ENCODE assay signal across 15 mouse cellular contexts in genomic region chr12:26400762-26401161, GRCm38 (mm10). TPM values are rescaled to one million over a fixed set of nuclear protein-coding genes. Genes with fewer than 3 reads are reported as not detected.
DNase-seq lines count a peak whose midpoint lies in the region; ATAC-seq and TF ChIP-seq lines count a peak whose summit lies in the region.
"Had no signal": no experiment of that assay in that cellular context is flagged by ENCODE, and none has a peak within 500 bp of the region (broad histone marks: within the 10 kb centered on the region; RNA-seq: fewer than 3 reads in every experiment).

No protein-coding gene starts in this region.

- no peak for DNase-seq in kidney, postnatal 36 days
- no peak for DNase-seq in spleen, adult 2 months (ENCODE audit: low read depth in 1 of 2, low spot score in 2 of 2)
- DNase-seq in spleen, postnatal 10 days (ENCODE audit: low spot score in 2 of 2), result no peak
- no peak for DNase-seq in embryo, embryonic 11 days
- DNase-seq: adrenal gland, postnatal 36 days; cerebellum, adult 9-10 months; gastrocnemius, postnatal 36 days had no signal

- H3K9me3 ChIP-seq in heart, embryonic 16.5 days (replicated peaks; ENCODE audit: control insufficient read depth, low read length), result no peaks in the 10 kb centered on the region
- H3K9me3 ChIP-seq in heart, embryonic 12.5 days (replicated peaks), result no peaks in the 10 kb centered on the region
- H3K9me3 ChIP-seq in kidney, embryonic 16.5 days (ENCODE audit: low read length), result no peaks in the 10 kb centered on the region
- H3K9me3 ChIP-seq: embryonic facial prominence, embryonic 15.5 days; hindbrain, embryonic 12.5 days; limb, embryonic 12.5 days had no signal

- H3K36me3 ChIP-seq in heart, embryonic 16.5 days (ENCODE audit: control insufficient read depth, insufficient read depth), result no peaks in the 10 kb centered on the region
- no peaks in the 10 kb centered on the region for H3K36me3 ChIP-seq in heart, embryonic 12.5 days
- H3K36me3 ChIP-seq in kidney, embryonic 16.5 days (ENCODE audit: insufficient read depth, low read length), result 0 out of 2 replicates have a peak, but pooled peaks cover 5% of the 10 kb centered on the region
- no peaks in the 10 kb centered on the region for H3K36me3 ChIP-seq in spleen, adult 2 months (ENCODE audit: control insufficient read depth, insufficient read depth, low read length)

- no peak overlapping the region for H3K9ac ChIP-seq in heart, embryonic 16.5 days (ENCODE audit: low read length)
- no peak overlapping the region for H3K9ac ChIP-seq in heart, embryonic 12.5 days
- no peak overlapping the region for H3K9ac ChIP-seq in kidney, embryonic 16.5 days (replicated peaks; ENCODE audit: low read length)
- H3K9ac ChIP-seq: embryonic facial prominence, embryonic 15.5 days; hindbrain, embryonic 12.5 days; limb, embryonic 12.5 days had no signal

- H3K27ac ChIP-seq in heart, embryonic 16.5 days (ENCODE audit: low read length), result peak overlapping the region; percentile 83
- no peak overlapping the region for H3K27ac ChIP-seq in heart, embryonic 12.5 days (ENCODE audit: poor library complexity, severe bottlenecking)
- peak overlapping the region; percentile 67; the same call in 1 of the 2 replicates for H3K27ac ChIP-seq in kidney, embryonic 16.5 days (ENCODE audit: low read length)
- H3K27ac ChIP-seq in spleen, adult 2 months (ENCODE audit: insufficient read depth, low read length), result peak overlapping the region; percentile 79
- H3K27ac ChIP-seq: hindbrain, embryonic 12.5 days; limb, embryonic 12.5 days had no signal

- no peak overlapping the region for H3K4me2 ChIP-seq in heart, embryonic 16.5 days (ENCODE audit: low read depth, low read length)
- H3K4me2 ChIP-seq in heart, embryonic 12.5 days, result no peak overlapping the region
- no peak overlapping the region for H3K4me2 ChIP-seq in kidney, embryonic 16.5 days (replicated peaks; ENCODE audit: low read depth, low read length)
- H3K4me2 ChIP-seq: embryonic facial prominence, embryonic 15.5 days; hindbrain, embryonic 12.5 days; limb, embryonic 12.5 days had no signal

- H3K4me1 ChIP-seq in heart, embryonic 16.5 days (ENCODE audit: control insufficient read depth, insufficient read depth, low read length), result peaks cover 30% of the 10 kb centered on the region
- peaks cover 38% of the 10 kb centered on the region for H3K4me1 ChIP-seq in heart, embryonic 12.5 days (replicated peaks)
- H3K4me1 ChIP-seq in kidney, embryonic 16.5 days (ENCODE audit: insufficient read depth, low read length), result peaks cover 47% of the 10 kb centered on the region
- peaks cover 29% of the 10 kb centered on the region; the same call in 1 of the 2 replicates for H3K4me1 ChIP-seq in spleen, adult 2 months (ENCODE audit: control insufficient read depth, insufficient read depth, insufficient read length)

- no peak for TF ChIP-seq POLR2A in spleen, adult 2 months (IDR thresholded peaks at IDR 0.05; ENCODE audit: low read depth, low read length)

- no peak overlapping the region for H3K4me3 ChIP-seq in heart, embryonic 16.5 days (ENCODE audit: low read length)
- no peak overlapping the region for H3K4me3 ChIP-seq in heart, embryonic 12.5 days
- H3K4me3 ChIP-seq in kidney, embryonic 16.5 days (ENCODE audit: low read length), result no peak overlapping the region
- no peak overlapping the region for H3K4me3 ChIP-seq in spleen, adult 2 months (ENCODE audit: extremely low read depth, insufficient read depth, insufficient read length)
- H3K4me3 ChIP-seq: embryonic facial prominence, embryonic 15.5 days; hindbrain, embryonic 12.5 days; limb, embryonic 12.5 days had no signal

- 95% methylated on average over 1 of the region's 1 CpGs for WGBS in heart, embryonic 16.5 days
- WGBS in heart, embryonic 12.5 days, result 100% methylated on average over 1 of the region's 1 CpGs
- 100% methylated on average over 1 of the region's 1 CpGs for WGBS in kidney, embryonic 16.5 days
- WGBS in spleen, adult 2 months, result 100% methylated on average over 1 of the region's 1 CpGs

- no peak for TF ChIP-seq CTCF in spleen, adult 2 months (IDR thresholded peaks at IDR 0.05; ENCODE audit: extremely low read depth, insufficient read depth, insufficient read length, insufficient replicate concordance)

- H3K27me3 ChIP-seq in heart, embryonic 16.5 days (ENCODE audit: control insufficient read depth, insufficient read depth, low read length), result no peaks in the 10 kb centered on the region
- no peaks in the 10 kb centered on the region for H3K27me3 ChIP-seq in heart, embryonic 12.5 days (replicated peaks)
- no peaks in the 10 kb centered on the region for H3K27me3 ChIP-seq in kidney, embryonic 16.5 days (ENCODE audit: insufficient read depth, low read length)
- H3K27me3 ChIP-seq in spleen, adult 2 months (ENCODE audit: control insufficient read depth, insufficient read depth, low read length), result no peaks in the 10 kb centered on the region
- H3K27me3 ChIP-seq: embryonic facial prominence, embryonic 15.5 days; hindbrain, embryonic 12.5 days; limb, embryonic 12.5 days had no signal

- ATAC-seq in heart, embryonic 16.5 days (replicated peaks; ENCODE audit: extremely low read depth, insufficient read depth, low FRiP score), result no peak
- no peak for ATAC-seq in heart, embryonic 12.5 days (ENCODE audit: insufficient number of reproducible peaks, low FRiP score)
- ATAC-seq in kidney, embryonic 16.5 days (ENCODE audit: low FRiP score, low TSS enrichment), result 0 out of 2 replicates have a peak, but pooled peaks have one; percentile 34
- ATAC-seq: midbrain, embryonic 16.5 days had no signal

RNA-seq across cellular contexts. Expression of gene Rnf144a, which starts 14.3 kb away (rescaled TPM):
- polyA plus RNA-seq in heart, embryonic 16.5 days (2015; fragmentation: Nextera tagmentation; extraction: Ambion mirVana), result 12.1 and 14.6 TPM in 2 replicates
- polyA plus RNA-seq in heart, embryonic 12.5 days (2016; fragmentation: Nextera tagmentation; extraction: Ambion mirVana), result 10.0 and 11.3 TPM in 2 replicates
- 35.1 and 38.6 TPM in 2 replicates for polyA plus RNA-seq in kidney, embryonic 16.5 days (2015; fragmentation: Nextera tagmentation; extraction: Ambion mirVana)
- polyA plus RNA-seq in spleen, adult 2 months (2012; rRNA removed), result 15.8 and 17.7 TPM in 2 replicates
- polyA plus RNA-seq: C2C12 had no signal

RNA-seq across cellular contexts. Expression of gene Rsad2, which starts 55.5 kb away (rescaled TPM):
- polyA plus RNA-seq in heart, embryonic 16.5 days (2015; fragmentation: Nextera tagmentation; extraction: Ambion mirVana), result 1.9 and 2.4 TPM in 2 replicates
- 1.2 and 1.5 TPM in 2 replicates for polyA plus RNA-seq in heart, embryonic 12.5 days (2016; fragmentation: Nextera tagmentation; extraction: Ambion mirVana)
- 27.3 and 28.0 TPM in 2 replicates for polyA plus RNA-seq in kidney, embryonic 16.5 days (2015; fragmentation: Nextera tagmentation; extraction: Ambion mirVana)
- 17.2 and 19.8 TPM in 2 replicates for polyA plus RNA-seq in spleen, adult 2 months (2012; rRNA removed)
- polyA plus RNA-seq: C2C12 had no signal
